Mouse (Mus musculus) embryonic facial prominence, embryonic 15.5 days (tissue): ENCODE data around the gene Iqch. TPM values are rescaled to one million over a fixed set of nuclear protein-coding genes. Genes with fewer than 3 reads are reported as not detected.

ENCODE experiments used
- ATAC-seq: fragments of 200-750 bp; cut with Nextera tagmentation; 2 replicates; pipeline ENCODE4 v1.8.0; 2017; ENCODE audit warnings: low read depth, moderate TSS enrichment; ENCODE audit not compliant: insufficient number of reproducible peaks, low FRiP score, low TSS enrichment
- H3K27ac ChIP-seq: fragments of 300-500 bp; sonication (generic); replicated peaks from 2 replicates; pipeline ENCODE4 v1.5.1; 2015; ENCODE audit warnings: mild to moderate bottlenecking, inconsistent platforms
- H3K27me3 ChIP-seq: fragments of 300-500 bp; sonication (generic); 2 replicates; pipeline ENCODE4 v1.6.1; 2015; ENCODE audit warnings: inconsistent platforms
- H3K36me3 ChIP-seq: fragments of 300-500 bp; sonication (generic); 2 replicates; pipeline ENCODE4 v1.6.1; 2015; ENCODE audit warnings: mild to moderate bottlenecking, inconsistent platforms
- H3K4me1 ChIP-seq: fragments of 300-500 bp; sonication (generic); 2 replicates; pipeline ENCODE4 v1.6.1; 2015; ENCODE audit warnings: inconsistent platforms
- H3K4me2 ChIP-seq: fragments of 300-500 bp; sonication (generic); replicated peaks from 2 replicates; pipeline ENCODE4 v1.6.1; 2015; ENCODE audit warnings: mild to moderate bottlenecking, inconsistent platforms
- H3K4me3 ChIP-seq: fragments of 300-500 bp; sonication (generic); replicated peaks from 2 replicates; pipeline ENCODE4 v1.5.1; 2015; ENCODE audit warnings: mild to moderate bottlenecking, inconsistent platforms
- H3K9ac ChIP-seq: fragments of 300-500 bp; sonication (generic); 2 replicates; pipeline ENCODE4 v1.6.1; 2015; ENCODE audit warnings: inconsistent platforms
- H3K9me3 ChIP-seq: fragments of 300-500 bp; sonication (generic); replicated peaks from 2 replicates; pipeline ENCODE4 v1.6.1; 2016; ENCODE audit warnings: inconsistent platforms
- WGBS: fragments of 180-500 bp; shearing (Covaris S2); methylation state at CpG from one replicate; pipeline ENCODE4 v1.1.7; 2015; 5-methylcytosine and 5-hydroxymethylcytosine counted together
- polyA plus RNA-seq: library from polyadenylated mRNA; unstranded; fragments of >200 nt; fragmentation: Nextera tagmentation; extraction: Ambion mirVana; gene quantifications from 2 replicates; pipeline ENCODE4 v1.2.1, GENCODE M21; 2015

The Iqch gene
- polyA plus RNA-seq, result 0.21 and 0.60 TPM in 2 replicates

- Histone ChIP-seq H3K9me3 (no peaks in the 10 kb centered on the region), H3K36me3 (no peaks in the 10 kb centered on the region), H3K27ac (no peak within 1 kb of the TSS), H3K9ac (peak within 1 kb of the TSS; percentile 50), H3K4me3 (peak within 1 kb of the TSS; percentile 79), H3K4me1 (peaks cover 19% of the 10 kb centered on the region), H3K27me3 (no peaks in the 10 kb centered on the region), H3K4me2 (peak within 1 kb of the TSS; percentile 56)
- WGBS, result 1% methylated on average over 70 of the region's 70 CpGs
- ATAC-seq, result peak; percentile 99
These were observed at the start of gene Iqch, which contains the start of gene Aagab for GRCm38 (mm10) chr9:63602043-63602939. Gene Iqch, minus strand, starts transcription at chr9:63602493. Gene Aagab, plus strand, starts transcription at chr9:63602660.

- no peaks in the 10 kb centered on the region for H3K9me3 ChIP-seq
- WGBS, result 26% methylated on average over 11 of the region's 11 CpGs
- H3K27me3 ChIP-seq, result no peaks in the 10 kb centered on the region
- no peak overlapping the region for H3K4me3 ChIP-seq
- peaks cover 53% of the 10 kb centered on the region for H3K36me3 ChIP-seq
- H3K27ac ChIP-seq, result peak overlapping the region; percentile 92
- H3K4me1 ChIP-seq, result peaks cover 87% of the 10 kb centered on the region
- no peak overlapping the region; the same call in 1 of the 2 replicates for H3K4me2 ChIP-seq
- peak; percentile 24; the same call in 1 of the 2 replicates for ATAC-seq
- no peak overlapping the region for H3K9ac ChIP-seq
These were observed 49.3 kb upstream of the Iqch start for GRCm38 (mm10) chr9:63651594-63651993.

GRCm38 (mm10) chr9:63650905-63651304 is 48.6 kb upstream of the Iqch start:
- no peak overlapping the region for H3K4me3 ChIP-seq
- H3K9me3 ChIP-seq, result no peaks in the 10 kb centered on the region
- H3K4me1 ChIP-seq, result peaks cover 82% of the 10 kb centered on the region
- H3K4me2 ChIP-seq, result no peak overlapping the region; the same call in 1 of the 2 replicates
- H3K27me3 ChIP-seq, result no peaks in the 10 kb centered on the region
- H3K36me3 ChIP-seq, result peaks cover 51% of the 10 kb centered on the region
- H3K27ac ChIP-seq, result peak overlapping the region; percentile 92
- 38% methylated on average over 14 of the region's 14 CpGs for WGBS
- no peak overlapping the region for H3K9ac ChIP-seq
- ATAC-seq, result peak; percentile 40; the same call in 1 of the 2 replicates

- Histone ChIP-seq H3K4me3 (no peak overlapping the region), H3K9ac (no peak overlapping the region), H3K27me3 (no peaks in the 10 kb centered on the region), H3K27ac (peak overlapping the region; percentile 92; the same call in 1 of the 2 replicates), H3K36me3 (peaks cover 58% of the 10 kb centered on the region), H3K4me2 (no peak overlapping the region), H3K4me1 (peaks cover 73% of the 10 kb centered on the region), H3K9me3 (no peaks in the 10 kb centered on the region)
- WGBS, result 76% methylated on average over 8 of the region's 8 CpGs
- no peak for ATAC-seq
These were observed 47.7 kb upstream of the Iqch start for GRCm38 (mm10) chr9:63649841-63650545.

- ATAC-seq, result no peak
- Histone ChIP-seq H3K4me2 (no peak overlapping the region), H3K27ac (peak overlapping the region; percentile 76; the same call in 1 of the 2 replicates), H3K27me3 (no peaks in the 10 kb centered on the region), H3K9ac (no peak overlapping the region), H3K36me3 (peaks cover 59% of the 10 kb centered on the region), H3K4me3 (no peak overlapping the region), H3K4me1 (peaks cover 58% of the 10 kb centered on the region), H3K9me3 (no peaks in the 10 kb centered on the region)
- 87% methylated on average over 9 of the region's 9 CpGs for WGBS
These were observed 46.2 kb upstream of the Iqch start for GRCm38 (mm10) chr9:63648520-63648918.

- Histone ChIP-seq H3K4me3 (no peak overlapping the region), H3K36me3 (peaks cover 62% of the 10 kb centered on the region), H3K27me3 (no peaks in the 10 kb centered on the region), H3K4me1 (peaks cover 52% of the 10 kb centered on the region), H3K4me2 (no peak overlapping the region), H3K27ac (peak overlapping the region; percentile 76), H3K9me3 (no peaks in the 10 kb centered on the region), H3K9ac (no peak overlapping the region)
- no peak for ATAC-seq
- WGBS, result 61% methylated on average over 9 of the region's 9 CpGs
These were observed 45.6 kb upstream of the Iqch start for GRCm38 (mm10) chr9:63647581-63648519.

- no peak for ATAC-seq
These were observed 42.8 kb upstream of the Iqch start for GRCm38 (mm10) chr9:63645084-63645483.

GRCm38 (mm10) chr9:63644011-63644410 is 41.7 kb upstream of the Iqch start:
- no peak overlapping the region for H3K9ac ChIP-seq

More at GRCm38 (mm10) chr9:63645084-63645483, 42.8 kb upstream of the Iqch start:
- 82% methylated on average over 8 of the region's 8 CpGs for WGBS
- H3K4me2 ChIP-seq, result no peak overlapping the region
- H3K27ac ChIP-seq, result no peak overlapping the region
- H3K4me1 ChIP-seq, result peaks cover 24% of the 10 kb centered on the region
- H3K4me3 ChIP-seq, result no peak overlapping the region
- peaks cover 52% of the 10 kb centered on the region for H3K36me3 ChIP-seq
- H3K9me3 ChIP-seq, result no peaks in the 10 kb centered on the region
- H3K27me3 ChIP-seq, result no peaks in the 10 kb centered on the region
- H3K9ac ChIP-seq, result no peak overlapping the region

GRCm38 (mm10) chr9:63641983-63642646 is 39.8 kb upstream of the Iqch start:
- Histone ChIP-seq H3K9ac (no peak overlapping the region), H3K27ac (no peak overlapping the region), H3K36me3 (peaks cover 41% of the 10 kb centered on the region), H3K4me3 (no peak overlapping the region), H3K27me3 (no peaks in the 10 kb centered on the region), H3K9me3 (no peaks in the 10 kb centered on the region), H3K4me1 (peaks cover 7% of the 10 kb centered on the region), H3K4me2 (no peak overlapping the region)
- ATAC-seq, result no peak
- 81% methylated on average over 4 of the region's 4 CpGs for WGBS

More at GRCm38 (mm10) chr9:63644011-63644410, 41.7 kb upstream of the Iqch start:
- peaks cover 47% of the 10 kb centered on the region for H3K36me3 ChIP-seq
- ATAC-seq, result no peak
- peaks cover 24% of the 10 kb centered on the region for H3K4me1 ChIP-seq
- H3K4me2 ChIP-seq, result no peak overlapping the region
- H3K27me3 ChIP-seq, result no peaks in the 10 kb centered on the region
- H3K9me3 ChIP-seq, result no peaks in the 10 kb centered on the region
- 89% methylated on average over 6 of the region's 6 CpGs for WGBS
- H3K27ac ChIP-seq, result no peak overlapping the region
- no peak overlapping the region for H3K4me3 ChIP-seq

GRCm38 (mm10) chr9:63636113-63636512 is 33.8 kb upstream of the Iqch start:
- Histone ChIP-seq H3K9me3 (no peaks in the 10 kb centered on the region), H3K27me3 (no peaks in the 10 kb centered on the region), H3K4me2 (no peak overlapping the region), H3K9ac (no peak overlapping the region), H3K36me3 (peaks cover 25% of the 10 kb centered on the region), H3K4me3 (no peak overlapping the region), H3K27ac (no peak overlapping the region), H3K4me1 (peaks cover 13% of the 10 kb centered on the region)
- no peak for ATAC-seq
- WGBS, result 72% methylated on average over 7 of the region's 7 CpGs
